Mouse (Mus musculus) spleen, adult 12 weeks (tissue): ENCODE measurements around the gene Vipas39.
"Not testable (repeated sequence)": the region's sequence is repeated elsewhere in the genome, so short reads cannot be mapped to it uniquely, and the experiment has no call there.

Experiments used
- DNase-seq: peaks from one replicate; pipeline ENCODE4 v3.0.0; 2022; ENCODE audit warnings: low spot score

Vipas39 gene

GRCm38 (mm10) chr12:87266108-87266826, at the start of gene Vipas39, which contains the start of gene Ahsa1:
Gene Vipas39, minus strand, starts transcription at chr12:87266256.
Gene Ahsa1, plus strand, starts transcription at chr12:87266479.
- DNase-seq = peak; percentile 85

DNA sequence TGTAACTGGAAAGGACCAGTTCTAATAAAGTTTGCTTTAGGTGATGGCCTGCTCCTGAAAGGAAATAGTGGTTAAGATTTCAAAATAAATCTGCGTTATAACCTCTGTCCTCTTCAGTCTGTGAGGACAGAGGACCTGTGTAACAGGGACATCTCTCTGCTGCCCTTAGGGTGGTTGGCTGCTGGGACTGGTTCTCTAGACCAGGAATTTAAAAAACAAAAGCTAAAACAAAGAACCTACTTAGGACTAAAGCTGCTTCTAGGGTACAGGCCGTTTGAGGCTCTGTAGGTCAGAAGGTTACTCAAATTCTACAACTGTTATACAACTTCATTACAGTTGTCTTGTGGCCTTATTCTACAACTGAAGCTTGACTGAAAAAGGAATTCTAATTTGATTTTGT, 47.0 kb upstream of the Vipas39 start:
- DNase-seq = no peak

DNA sequence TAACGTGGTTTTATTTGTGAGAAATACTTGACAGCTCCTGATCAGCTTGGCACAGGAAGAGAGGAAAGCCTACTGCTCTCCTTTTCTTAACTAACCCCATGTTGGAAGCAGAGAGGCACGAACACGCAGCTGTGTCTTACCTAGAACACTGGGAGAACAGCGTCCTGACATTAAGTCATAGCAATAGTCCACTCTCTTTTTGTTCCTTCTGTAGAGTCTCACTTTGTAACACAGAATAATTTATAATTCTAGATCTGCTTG, 40.5 kb upstream of the Vipas39 start:
- not testable (repeated sequence) for DNase-seq

GRCm38 (mm10) chr12:87305767-87306583, 39.9 kb upstream of the Vipas39 start:
- DNase-seq = no peak

- no peak for DNase-seq
Observed at GRCm38 (mm10) chr12:87301189-87301588, 35.1 kb upstream of the Vipas39 start.

GRCm38 (mm10) chr12:87300441-87300690, 34.3 kb upstream of the Vipas39 start:
- DNase-seq = no peak

- DNase-seq = no peak
Observed at GRCm38 (mm10) chr12:87299657-87300440, 33.8 kb upstream of the Vipas39 start, which contains the start of gene Ism2. Gene Ism2, minus strand, starts transcription at chr12:87299705.

DNA sequence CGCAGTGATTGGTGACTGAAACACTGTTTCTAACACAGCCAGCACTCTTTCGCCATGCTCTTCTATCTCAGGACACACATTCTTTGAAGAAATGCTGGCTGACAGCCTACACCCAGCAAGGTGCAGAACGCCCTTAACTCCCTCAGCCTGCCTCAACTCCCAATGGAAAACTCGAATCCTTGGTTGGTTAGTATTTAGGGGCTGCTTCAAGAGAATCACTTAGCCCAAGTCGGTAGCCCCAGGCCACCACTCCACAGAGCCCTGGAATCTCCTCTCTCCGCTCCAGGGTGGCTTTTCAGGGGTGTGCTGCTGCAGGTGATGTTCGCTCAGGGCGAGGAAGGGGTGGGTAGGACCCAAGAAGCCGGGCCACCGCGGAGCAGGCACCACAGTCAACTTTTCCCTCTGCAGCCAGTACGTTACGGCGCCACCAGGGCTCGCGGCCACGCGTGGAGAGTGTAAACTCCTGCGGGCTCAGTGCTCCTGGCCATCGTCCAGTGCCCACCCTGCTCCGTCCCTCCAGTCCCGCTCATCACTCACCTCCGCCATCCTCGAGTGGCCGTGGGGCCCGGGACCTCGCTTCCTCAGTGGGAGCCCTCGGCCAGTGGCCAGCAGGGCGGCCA, 33.1 kb upstream of the Vipas39 start:
- no peak for DNase-seq

DNA sequence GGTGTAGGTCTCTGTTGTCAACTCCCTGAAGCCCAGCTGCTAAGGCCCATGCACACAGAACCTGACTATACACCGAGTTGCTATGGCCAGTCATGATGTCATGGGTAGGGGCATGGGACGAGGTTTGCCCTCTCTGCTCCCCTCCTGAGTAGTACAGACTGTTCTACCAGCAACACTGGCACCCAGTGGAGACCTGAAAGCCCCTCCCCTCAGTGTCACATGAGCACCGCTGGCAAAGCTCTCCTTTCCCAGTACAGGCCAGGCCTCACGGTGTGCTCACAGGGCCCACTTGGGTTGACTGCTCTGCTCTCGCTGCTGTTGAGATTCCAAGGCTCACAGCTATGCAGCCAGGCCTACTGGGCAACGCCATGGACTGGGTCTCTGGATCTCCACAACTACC, 27.9 kb upstream of the Vipas39 start:
- DNase-seq = no peak

DNA sequence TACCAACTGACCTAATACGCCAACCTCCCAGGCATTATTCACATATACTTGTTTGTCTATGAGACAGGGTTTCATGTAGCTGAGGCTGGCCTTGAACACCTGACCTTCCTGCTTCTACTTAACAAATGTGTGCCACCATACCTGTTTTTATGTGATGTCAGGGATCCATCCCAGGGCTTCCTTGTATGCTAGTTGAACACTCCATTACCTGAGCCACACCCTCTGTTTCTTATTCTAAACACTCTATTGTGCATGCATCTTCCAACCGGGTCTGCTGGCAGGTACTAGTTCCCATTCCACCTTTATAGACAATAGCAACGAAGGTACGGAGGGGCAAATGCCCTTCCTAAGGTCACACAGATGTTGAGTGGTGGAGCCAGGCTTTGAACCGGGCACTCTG, 23.0 kb upstream of the Vipas39 start:
- no peak for DNase-seq

GRCm38 (mm10) chr12:87284726-87285125, 18.7 kb upstream of the Vipas39 start:
- DNase-seq = no peak

GRCm38 (mm10) chr12:87284268-87284667, 18.2 kb upstream of the Vipas39 start:
- DNase-seq = no peak

DNA sequence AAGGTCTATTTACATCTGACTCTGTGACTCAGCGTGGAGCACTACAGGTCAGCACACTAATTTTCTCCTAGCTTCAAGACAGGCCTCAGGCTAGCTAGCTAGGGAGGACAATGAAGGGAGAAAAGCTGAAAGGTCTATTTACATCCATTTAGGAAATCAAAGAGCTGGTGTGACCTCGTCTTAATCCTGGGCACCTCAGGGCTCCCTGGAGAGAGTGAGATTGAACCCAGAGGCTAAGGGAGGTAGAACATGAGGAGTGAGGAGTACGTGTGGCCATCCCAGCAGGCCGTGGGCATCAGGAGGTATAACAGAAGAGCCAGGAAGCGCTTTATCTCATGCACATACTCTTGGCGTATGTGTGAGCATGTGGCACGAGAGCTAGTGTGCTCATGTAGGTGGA, 17.6 kb upstream of the Vipas39 start:
- DNase-seq = no peak

- DNase-seq = no peak
Observed at GRCm38 (mm10) chr12:87282743-87283142, 16.7 kb upstream of the Vipas39 start.

- DNase-seq = no peak
Observed at GRCm38 (mm10) chr12:87281766-87282165, 15.7 kb upstream of the Vipas39 start.

DNA sequence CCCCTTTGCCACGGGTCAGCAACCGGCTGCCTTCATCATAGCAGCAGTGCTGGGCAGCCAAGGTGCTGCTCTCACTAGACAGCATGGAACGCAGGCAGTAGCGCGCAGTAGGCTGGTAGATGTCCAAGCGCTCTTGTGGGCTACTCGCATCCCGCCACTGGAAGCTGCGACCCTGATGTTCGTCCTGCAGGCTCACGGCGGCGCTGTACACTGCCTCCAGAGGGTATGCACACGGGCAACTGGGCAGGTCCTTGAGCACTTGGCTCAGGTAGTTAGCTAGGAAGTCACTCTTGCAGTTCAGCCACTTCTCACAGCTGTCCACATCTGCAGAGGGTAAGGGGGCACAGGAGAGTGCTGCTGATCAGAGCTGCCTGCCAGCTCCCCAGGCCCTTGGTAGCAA, 13.8 kb upstream of the Vipas39 start:
- DNase-seq = no peak

DNA sequence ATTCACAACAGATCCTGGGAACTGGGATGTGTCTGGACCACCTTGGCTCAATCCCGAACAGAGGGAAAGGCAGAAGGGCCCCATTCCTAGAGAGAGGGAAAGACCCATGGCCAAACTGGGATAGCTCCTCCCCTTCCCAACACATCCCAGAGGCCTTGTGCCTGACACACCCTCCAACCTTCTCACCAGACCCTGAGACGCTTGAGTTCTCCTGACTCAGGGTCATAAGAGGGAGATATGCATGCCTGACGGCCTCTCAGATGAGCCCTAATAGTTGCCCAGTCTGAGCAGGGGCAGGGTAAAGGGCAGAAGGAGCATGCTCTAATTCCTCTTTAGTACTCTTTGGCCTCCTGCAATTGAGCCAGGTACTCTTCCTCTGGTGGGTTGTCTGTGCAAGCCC, 13.3 kb upstream of the Vipas39 start:
- no peak for DNase-seq

DNA sequence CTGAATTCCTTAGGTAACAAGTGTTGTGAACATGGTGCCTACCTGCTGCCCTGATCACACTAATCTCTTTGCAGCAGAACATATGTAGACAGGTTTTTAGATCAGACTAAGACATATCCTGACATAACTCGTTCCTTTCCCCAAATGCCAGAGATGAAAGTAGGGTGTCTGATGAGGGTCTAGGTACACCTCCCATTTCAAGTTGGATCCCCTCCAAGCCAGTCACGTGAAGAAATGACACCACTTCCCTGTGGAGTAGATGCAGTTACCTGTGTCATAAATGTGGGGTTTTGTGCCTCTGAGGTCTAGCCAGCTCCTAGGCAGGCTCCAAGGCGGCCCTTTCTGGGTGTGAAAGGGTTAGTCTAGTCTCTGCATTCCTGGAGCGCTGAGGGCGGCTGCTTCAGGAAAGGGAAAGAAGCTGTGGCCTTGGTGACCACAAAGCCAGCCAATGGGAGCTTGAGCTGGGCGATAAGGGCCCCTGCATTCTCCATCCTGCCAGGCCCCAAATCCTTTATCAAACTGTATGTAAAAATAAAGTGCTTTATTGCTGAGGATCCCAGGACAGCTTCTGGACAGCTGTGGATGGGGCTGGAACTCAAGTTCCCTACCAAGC, 12.2 kb upstream of the Vipas39 start:
- no peak for DNase-seq

GRCm38 (mm10) chr12:87277251-87277650, 11.2 kb upstream of the Vipas39 start:
- not testable (repeated sequence) for DNase-seq

DNA sequence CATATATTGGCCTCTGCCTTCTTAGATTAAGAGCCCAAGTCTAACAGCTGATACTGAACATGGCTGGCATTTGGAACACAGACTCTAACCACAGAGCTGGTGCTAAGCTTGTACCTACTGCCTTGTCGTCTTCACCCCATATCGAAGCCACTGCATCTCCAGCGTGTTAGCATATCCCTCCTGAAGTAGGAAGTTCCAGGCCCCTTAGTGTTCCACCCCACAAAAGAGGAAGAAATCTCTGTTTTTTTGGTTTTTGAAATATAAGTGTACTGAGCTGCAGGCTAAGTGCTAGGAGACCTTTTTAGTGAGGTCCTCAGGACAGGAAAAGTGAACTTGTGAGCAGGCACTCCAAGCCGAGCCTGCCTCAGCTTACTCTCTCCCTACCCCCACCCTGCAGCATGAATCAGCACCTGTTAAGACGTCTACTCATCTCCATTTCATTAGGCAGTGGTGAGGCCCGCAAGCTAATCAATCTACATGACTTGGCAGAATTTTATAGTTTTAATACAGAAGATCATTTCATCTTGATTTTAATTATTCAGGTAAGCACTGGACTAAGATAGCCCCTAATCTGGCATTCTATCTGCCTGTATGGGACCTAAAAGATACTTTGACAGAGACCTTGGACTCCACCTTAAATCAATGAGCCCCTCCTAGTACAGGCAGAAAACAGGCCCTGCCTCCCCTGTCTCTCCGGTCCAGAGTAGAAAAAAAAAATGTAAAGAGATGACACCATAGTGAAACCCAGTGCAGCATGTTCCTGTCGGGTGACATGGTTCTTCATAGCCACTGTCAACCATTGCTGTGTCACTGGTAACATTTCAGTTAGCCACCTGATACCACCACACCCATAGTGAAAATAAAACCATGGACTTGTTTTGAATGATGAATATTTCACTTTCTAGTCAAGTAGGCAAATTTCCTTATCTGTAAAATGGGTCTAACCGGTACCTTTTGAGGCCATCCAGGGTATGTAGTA, 9.1 kb upstream of the Vipas39 start:
- DNase-seq = no peak

DNA sequence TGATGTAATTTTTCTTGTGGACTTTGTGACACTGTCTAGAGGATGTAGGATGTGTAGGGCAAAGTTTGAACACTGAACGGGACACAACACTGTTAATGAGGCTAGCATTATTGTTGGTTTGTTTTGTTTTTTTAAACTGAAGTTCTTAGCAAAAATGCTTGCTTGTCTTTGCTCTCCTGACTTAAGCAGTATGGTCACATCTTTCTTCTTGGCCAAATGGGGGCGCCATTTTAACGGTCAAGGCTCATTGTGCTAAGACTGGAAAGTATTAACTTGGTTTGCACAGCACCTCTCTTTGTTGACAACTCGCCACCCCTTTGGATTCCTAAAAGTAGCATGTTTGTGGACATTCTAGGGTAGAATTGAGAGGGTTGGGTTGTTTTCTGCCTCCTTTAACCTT, 1.6 kb upstream of the Vipas39 start:
- DNase-seq = no peak
